In genomic region chr5:15484616-15485015, GRCm38 (mm10) we compare ENCODE assay signal across 13 mouse cellular contexts. TPM values are rescaled to one million over a fixed set of nuclear protein-coding genes. Genes with fewer than 3 reads are reported as not detected.
"Had no signal": no experiment of that assay in that cellular context is flagged by ENCODE, and none has a peak within 500 bp of the region (broad histone marks: within the 10 kb centered on the region; RNA-seq: fewer than 3 reads in every experiment).

No protein-coding gene starts in this region.

RNA-seq across cellular contexts. Expression of gene Gm21149, which starts 8.3 kb away (rescaled TPM):
- total RNA-seq: layer of hippocampus, adult 18-20 months; layer of hippocampus, postnatal 10 days; left cerebral cortex, postnatal 10 days; left cerebral cortex, postnatal 4 days; megakaryocyte, adult 5-6 weeks; monocyte, adult 5-6 weeks; neutrophil, adult 5-6 weeks had no signal
- polyA plus RNA-seq: kidney, embryonic 15.5 days; liver, embryonic 13.5 days; midbrain, embryonic 10.5 days; midbrain, embryonic 14.5 days; neural tube, embryonic 12.5 days had no signal

RNA-seq across cellular contexts. Expression of gene Gm21190, which starts 44.4 kb away (rescaled TPM):
- total RNA-seq: layer of hippocampus, adult 18-20 months; layer of hippocampus, postnatal 10 days; left cerebral cortex, postnatal 10 days; left cerebral cortex, postnatal 4 days; megakaryocyte, adult 5-6 weeks; monocyte, adult 5-6 weeks; neutrophil, adult 5-6 weeks had no signal
- polyA plus RNA-seq: kidney, embryonic 15.5 days; limb, embryonic 15.5 days; liver, embryonic 13.5 days; midbrain, embryonic 10.5 days; midbrain, embryonic 14.5 days; neural tube, embryonic 12.5 days had no signal
